In genomic region chr4:46991959-46992316, GRCm38 (mm10) we compare ENCODE assay signal across 9 mouse cellular contexts. TPM values are rescaled to one million over a fixed set of nuclear protein-coding genes. Genes with fewer than 3 reads are reported as not detected.
DNase-seq lines count a peak whose midpoint lies in the region; ATAC-seq and TF ChIP-seq lines count a peak whose summit lies in the region.
"Had no signal": no experiment of that assay in that cellular context is flagged by ENCODE, and none has a peak within 500 bp of the region (broad histone marks: within the 10 kb centered on the region; RNA-seq: fewer than 3 reads in every experiment).

No protein-coding gene starts in this region.

- H3K4me1 ChIP-seq in embryonic facial prominence, embryonic 14.5 days (ENCODE audit: control insufficient read depth, insufficient read depth, low read length) = no peaks in the 10 kb centered on the region
- H3K4me1 ChIP-seq in intestine, embryonic 15.5 days (replicated peaks) = peaks cover 21% of the 10 kb centered on the region
- H3K4me1 ChIP-seq in neural tube, embryonic 13.5 days (replicated peaks) = peaks cover 42% of the 10 kb centered on the region

- no peak for ATAC-seq in embryonic facial prominence, embryonic 14.5 days (ENCODE audit: low read depth)
- ATAC-seq in intestine, embryonic 15.5 days = no peak
- ATAC-seq in neural tube, embryonic 13.5 days (ENCODE audit: low read depth) = peak; percentile 38
- no peak for ATAC-seq in CD4-positive, CD25-positive, alpha-beta regulatory T cell, adult 4 months

- peak overlapping the region; percentile 95 for H3K27ac ChIP-seq in layer of hippocampus, adult 2 months
- H3K27ac ChIP-seq in embryonic facial prominence, embryonic 14.5 days (replicated peaks; ENCODE audit: low read depth, low read length) = no peak overlapping the region
- H3K27ac ChIP-seq in intestine, embryonic 15.5 days = no peak overlapping the region
- peak overlapping the region; percentile 91 for H3K27ac ChIP-seq in neural tube, embryonic 13.5 days (replicated peaks)

- no peaks in the 10 kb centered on the region for H3K36me3 ChIP-seq in embryonic facial prominence, embryonic 14.5 days (ENCODE audit: control insufficient read depth, insufficient read depth, low read length)
- no peaks in the 10 kb centered on the region for H3K36me3 ChIP-seq in intestine, embryonic 15.5 days
- H3K36me3 ChIP-seq in neural tube, embryonic 13.5 days = no peaks in the 10 kb centered on the region

- H3K4me3 ChIP-seq in layer of hippocampus, adult 2 months = peak overlapping the region; percentile 49
- peak overlapping the region; percentile 56 for H3K4me3 ChIP-seq in embryonic facial prominence, embryonic 14.5 days (ENCODE audit: low read depth, low read length)
- peak overlapping the region; percentile 48 for H3K4me3 ChIP-seq in intestine, embryonic 15.5 days (replicated peaks)
- peak overlapping the region; percentile 65 for H3K4me3 ChIP-seq in neural tube, embryonic 13.5 days
- H3K4me3 ChIP-seq: myocyte had no signal

- DNase-seq in layer of hippocampus, adult 2 months (ENCODE audit: low spot score in 2 of 2) = no peak
- DNase-seq in layer of hippocampus, postnatal 36 days = no peak
- no peak for DNase-seq in embryonic facial prominence, embryonic 14.5 days (ENCODE audit: low spot score)
- no peak for DNase-seq in frontal cortex, postnatal 36 days (ENCODE audit: low spot score in 2 of 2)
- no peak for DNase-seq in frontal cortex, postnatal 25 days (ENCODE audit: low spot score in 2 of 2)

- no peaks in the 10 kb centered on the region for H3K9me3 ChIP-seq in embryonic facial prominence, embryonic 14.5 days (ENCODE audit: control insufficient read depth, low read length)
- no peaks in the 10 kb centered on the region for H3K9me3 ChIP-seq in intestine, embryonic 15.5 days
- no peaks in the 10 kb centered on the region for H3K9me3 ChIP-seq in neural tube, embryonic 13.5 days

- TF ChIP-seq CTCF in layer of hippocampus, adult 2 months (conservative IDR thresholded peaks at IDR 0.05) = no peak

- 0% methylated on average over 11 of the region's 31 CpGs for WGBS in embryonic facial prominence, embryonic 14.5 days
- WGBS in intestine, embryonic 15.5 days = 2% methylated on average over 31 of the region's 31 CpGs
- 2% methylated on average over 31 of the region's 31 CpGs for WGBS in neural tube, embryonic 13.5 days

- peak overlapping the region; percentile 34 for H3K9ac ChIP-seq in embryonic facial prominence, embryonic 14.5 days (ENCODE audit: low read depth, low read length)
- H3K9ac ChIP-seq in intestine, embryonic 15.5 days = no peak overlapping the region
- peak overlapping the region; percentile 84 for H3K9ac ChIP-seq in neural tube, embryonic 13.5 days

- H3K4me2 ChIP-seq in embryonic facial prominence, embryonic 14.5 days (ENCODE audit: low read depth, low read length) = peak overlapping the region; percentile 95
- H3K4me2 ChIP-seq in intestine, embryonic 15.5 days (replicated peaks) = peak overlapping the region; percentile 90
- peak overlapping the region; percentile 78 for H3K4me2 ChIP-seq in neural tube, embryonic 13.5 days

- H3K27me3 ChIP-seq in embryonic facial prominence, embryonic 14.5 days (replicated peaks; ENCODE audit: control insufficient read depth, insufficient read depth, low read length) = peaks cover 62% of the 10 kb centered on the region
- peaks cover 60% of the 10 kb centered on the region for H3K27me3 ChIP-seq in intestine, embryonic 15.5 days (replicated peaks)
- peaks cover 78% of the 10 kb centered on the region for H3K27me3 ChIP-seq in neural tube, embryonic 13.5 days

RNA-seq across cellular contexts. Expression of gene Gabbr2, which starts 0.3 kb away (rescaled TPM):
- 100 to 1,000 TPM; 203 to 223 TPM for total RNA-seq in layer of hippocampus, adult 2 months (2021)
- total RNA-seq in layer of hippocampus, postnatal 36 days (2021) = 100 to 1,000 TPM; 205 to 211 TPM
- polyA plus RNA-seq in embryonic facial prominence, embryonic 14.5 days (2014; fragmentation: Nextera tagmentation; extraction: Ambion mirVana) = 0.64 and 0.78 TPM in 2 replicates
- polyA plus RNA-seq in intestine, embryonic 15.5 days (2015; fragmentation: Nextera tagmentation; extraction: Ambion mirVana) = 0.15 and 0.19 TPM in 2 replicates
- polyA plus RNA-seq in neural tube, embryonic 13.5 days (2015; fragmentation: Nextera tagmentation; extraction: Ambion mirVana) = 4.3 and 5.0 TPM in 2 replicates
- polyA plus RNA-seq in CD4-positive, CD25-positive, alpha-beta regulatory T cell, adult 4 months (2017; shearing (Covaris generic)) = under 1 TPM in 1 of 2 experiments, not detected in 1; 0.32 TPM
- polyA plus RNA-seq: myocyte had no signal

Comparison
In these comparisons a context has a peak if more than half of its experiments do, and no peak if none do; other contexts are left out.
1. H3K27ac ChIP-seq: peak in layer of hippocampus, adult 2 months (single experiment) and neural tube, embryonic 13.5 days (single experiment); none in embryonic facial prominence, embryonic 14.5 days (single experiment) and intestine, embryonic 15.5 days (single experiment).
2. Peak in every context shown above with its lines, with median percentiles within 50 percentile points of each other: H3K4me3 ChIP-seq and H3K4me2 ChIP-seq.